ENCODE assay signal across 7 mouse cellular contexts in genomic region chr6:127337398-127337871, GRCm38 (mm10).
DNase-seq lines count a peak whose midpoint lies in the region; ATAC-seq and TF ChIP-seq lines count a peak whose summit lies in the region.

No protein-coding gene starts in this region.

- H3K9ac ChIP-seq in lung, postnatal 0 days (replicated peaks; ENCODE audit: low read depth) = no peak overlapping the region
- 0 out of 2 replicates have a peak overlapping the region, but pooled peaks have one; percentile 18 for H3K9ac ChIP-seq in hindbrain, embryonic 16.5 days (ENCODE audit: low read depth, low read length)
- H3K9ac ChIP-seq in neural tube, embryonic 13.5 days = 0 out of 2 replicates have a peak overlapping the region, but pooled peaks have one; percentile 26

- no peaks in the 10 kb centered on the region for H3K27me3 ChIP-seq in lung, postnatal 0 days (replicated peaks; ENCODE audit: insufficient read depth, low read length)
- peaks cover 2% of the 10 kb centered on the region; the same call in 1 of the 2 replicates for H3K27me3 ChIP-seq in hindbrain, embryonic 16.5 days (replicated peaks; ENCODE audit: control insufficient read depth, insufficient read depth, low read length)
- H3K27me3 ChIP-seq in neural tube, embryonic 13.5 days = no peaks in the 10 kb centered on the region; the same call in 1 of the 2 replicates

- H3K9me3 ChIP-seq in lung, postnatal 0 days (ENCODE audit: low read length) = no peaks in the 10 kb centered on the region
- H3K9me3 ChIP-seq in hindbrain, embryonic 16.5 days (ENCODE audit: control insufficient read depth, low read length) = no peaks in the 10 kb centered on the region
- H3K9me3 ChIP-seq in neural tube, embryonic 13.5 days = no peaks in the 10 kb centered on the region

- TF ChIP-seq CTCF in lung, postnatal 0 days (IDR thresholded peaks at IDR 0.05) = no peak

- 49% methylated on average over 15 of the region's 15 CpGs for WGBS in lung, postnatal 0 days
- 7% methylated on average over 15 of the region's 15 CpGs for WGBS in hindbrain, embryonic 16.5 days
- 3% methylated on average over 15 of the region's 15 CpGs for WGBS in neural tube, embryonic 13.5 days

- DNase-seq in lung, postnatal 0 days (ENCODE audit: low spot score) = no peak
- no peak for DNase-seq in lung, postnatal 36 days
- peak; percentile 99 for DNase-seq in fat pad, adult 2 months (ENCODE audit: extremely low read depth, low read depth, low spot score)
- DNase-seq in gastrocnemius, postnatal 14 days = no peak

- 0 out of 2 replicates have a peak, but pooled peaks cover 5% of the 10 kb centered on the region for H3K4me1 ChIP-seq in lung, postnatal 0 days (ENCODE audit: insufficient read depth, low read depth, low read length)
- H3K4me1 ChIP-seq in hindbrain, embryonic 16.5 days (ENCODE audit: control insufficient read depth, insufficient read depth, low read depth, low read length) = peaks cover 14% of the 10 kb centered on the region
- H3K4me1 ChIP-seq in neural tube, embryonic 13.5 days (replicated peaks) = peaks cover 52% of the 10 kb centered on the region

- no peak overlapping the region for H3K4me3 ChIP-seq in lung, postnatal 0 days (ENCODE audit: low read depth, low read length)
- H3K4me3 ChIP-seq in hindbrain, embryonic 16.5 days (ENCODE audit: low read length) = no peak overlapping the region
- H3K4me3 ChIP-seq in neural tube, embryonic 13.5 days = no peak overlapping the region

- 0 out of 2 replicates have a peak overlapping the region, but pooled peaks have one; percentile 3 for H3K4me2 ChIP-seq in lung, postnatal 0 days (replicated peaks; ENCODE audit: low read depth, low read length)
- peak overlapping the region; percentile 24; the same call in 1 of the 2 replicates for H3K4me2 ChIP-seq in hindbrain, embryonic 16.5 days (ENCODE audit: low read length)
- peak overlapping the region; percentile 27 for H3K4me2 ChIP-seq in neural tube, embryonic 13.5 days

- H3K36me3 ChIP-seq in lung, postnatal 0 days (ENCODE audit: insufficient read depth, low read length) = no peaks in the 10 kb centered on the region
- no peaks in the 10 kb centered on the region for H3K36me3 ChIP-seq in hindbrain, embryonic 16.5 days (ENCODE audit: control insufficient read depth, insufficient read depth, low read length)
- no peaks in the 10 kb centered on the region for H3K36me3 ChIP-seq in neural tube, embryonic 13.5 days

- ATAC-seq in lung, postnatal 0 days = no peak
- peak; percentile 55 for ATAC-seq in hindbrain, embryonic 16.5 days
- ATAC-seq in neural tube, embryonic 13.5 days (ENCODE audit: low read depth) = peak; percentile 23; the same call in 1 of the 2 replicates
- no peak for ATAC-seq in activated CD4-positive, CD25-positive, alpha-beta regulatory T cell, adult 4 months

- intact Hi-C loops in gastrocnemius, postnatal 14 days (cut with DNase I; ENCODE audit: low total_unique reads) = no loop called here

- no peak overlapping the region for H3K27ac ChIP-seq in lung, postnatal 0 days (ENCODE audit: low read length)
- H3K27ac ChIP-seq in hindbrain, embryonic 16.5 days (ENCODE audit: low read depth, low read length) = peak overlapping the region; percentile 80
- peak overlapping the region; percentile 79 for H3K27ac ChIP-seq in neural tube, embryonic 13.5 days (replicated peaks)

- TF ChIP-seq EP300 in lung, postnatal 0 days (IDR thresholded peaks at IDR 0.05) = no peak

Comparison
In these comparisons a context has a peak if more than half of its experiments do, and no peak if none do; other contexts are left out.
1. ATAC-seq: peak in hindbrain, embryonic 16.5 days (single experiment) and neural tube, embryonic 13.5 days (single experiment); none in lung, postnatal 0 days (single experiment) and activated CD4-positive, CD25-positive, alpha-beta regulatory T cell, adult 4 months (single experiment).
2. Peak in every context shown above with its lines, with median percentiles within 50 percentile points of each other: H3K4me2 ChIP-seq.